Mouse (Mus musculus): Measurements from ENCODE around the gene BC035044.

DNA sequence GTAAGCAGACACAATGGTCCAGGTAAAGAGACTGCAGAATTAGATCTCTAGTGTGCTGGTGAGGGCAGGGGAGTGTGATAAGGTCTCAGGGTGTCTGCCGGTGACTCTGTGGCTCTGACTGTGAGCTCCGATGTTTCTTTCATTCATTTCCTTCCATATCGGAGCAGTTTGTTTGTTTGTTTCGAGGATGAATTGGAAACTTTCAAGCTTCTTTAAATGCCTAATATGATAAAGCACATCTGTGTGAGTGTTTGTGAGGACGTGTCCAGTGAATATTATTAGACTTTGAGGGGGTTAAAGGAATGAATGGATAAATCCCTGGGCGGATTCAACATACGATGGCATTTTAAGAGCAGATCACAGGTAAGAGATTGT lies 91.0 kb downstream of the BC035044 start:
- TF ChIP-seq CTCF (IDR thresholded peaks at IDR 0.05; ENCODE audit: low read depth, low read length) (no peak), POLR2A (IDR thresholded peaks at IDR 0.05; ENCODE audit: insufficient read depth, low read length) (no peak), EP300 (IDR thresholded peaks at IDR 0.05; ENCODE audit: insufficient read depth, low read depth, low read length) (no peak)

Data from ES-Bruce4 (cell line).